ENCODE assay signal across 25 mouse cellular contexts in genomic region chr11:46200664-46201063, GRCm38 (mm10). TPM values are rescaled to one million over a fixed set of nuclear protein-coding genes. Genes with fewer than 3 reads are reported as not detected.
DNase-seq lines count a peak whose midpoint lies in the region; ATAC-seq and TF ChIP-seq lines count a peak whose summit lies in the region.
"Had no signal": no experiment of that assay in that cellular context is flagged by ENCODE, and none has a peak within 500 bp of the region (broad histone marks: within the 10 kb centered on the region; RNA-seq: fewer than 3 reads in every experiment).

No protein-coding gene starts in this region.

- H3K4me3 ChIP-seq in forebrain, embryonic 10.5 days: no peak overlapping the region
- no peak overlapping the region for H3K4me3 ChIP-seq in forebrain, embryonic 16.5 days (replicated peaks; ENCODE audit: low read length)
- H3K4me3 ChIP-seq in hindbrain, embryonic 11.5 days (ENCODE audit: low read depth, low read length): no peak overlapping the region
- no peak overlapping the region for H3K4me3 ChIP-seq in hindbrain, postnatal 0 days (ENCODE audit: low read length)
- H3K4me3 ChIP-seq: embryonic facial prominence, embryonic 12.5 days; hindbrain, embryonic 15.5 days; limb, embryonic 15.5 days; liver, embryonic 15.5 days; megakaryocyte, embryonic 14.5 days; midbrain, embryonic 15.5 days; neural tube, embryonic 15.5 days had no signal

- H3K4me2 ChIP-seq in forebrain, embryonic 16.5 days (ENCODE audit: low read length): no peak overlapping the region
- H3K4me2 ChIP-seq in hindbrain, embryonic 11.5 days (replicated peaks; ENCODE audit: low read depth, low read length): no peak overlapping the region
- H3K4me2 ChIP-seq in hindbrain, postnatal 0 days (ENCODE audit: low read depth, low read length): no peak overlapping the region
- H3K4me2 ChIP-seq: embryonic facial prominence, embryonic 12.5 days; hindbrain, embryonic 15.5 days; limb, embryonic 15.5 days; liver, embryonic 15.5 days; midbrain, embryonic 15.5 days; neural tube, embryonic 15.5 days had no signal

- peaks cover 50% of the 10 kb centered on the region for H3K36me3 ChIP-seq in forebrain, embryonic 10.5 days (replicated peaks)
- peaks cover 47% of the 10 kb centered on the region for H3K36me3 ChIP-seq in forebrain, embryonic 16.5 days (ENCODE audit: control insufficient read depth, insufficient read depth)
- H3K36me3 ChIP-seq in hindbrain, embryonic 11.5 days (ENCODE audit: control insufficient read depth, insufficient read depth, low read length): peaks cover 3% of the 10 kb centered on the region; the same call in 1 of the 2 replicates
- H3K36me3 ChIP-seq in hindbrain, postnatal 0 days (ENCODE audit: insufficient read depth, low read length): peaks cover 47% of the 10 kb centered on the region

- WGBS in forebrain, embryonic 10.5 days: 88% methylated on average over 11 of the region's 11 CpGs
- WGBS in forebrain, embryonic 16.5 days: 94% methylated on average over 11 of the region's 11 CpGs
- 80% methylated on average over 11 of the region's 11 CpGs for WGBS in hindbrain, embryonic 11.5 days
- WGBS in hindbrain, postnatal 0 days: 82% methylated on average over 11 of the region's 11 CpGs

- peak overlapping the region; percentile 30; the same call in 1 of the 2 replicates for H3K27ac ChIP-seq in forebrain, embryonic 10.5 days
- no peak overlapping the region for H3K27ac ChIP-seq in forebrain, embryonic 16.5 days (ENCODE audit: low read length)
- H3K27ac ChIP-seq in hindbrain, embryonic 11.5 days (ENCODE audit: low read depth, low read length): no peak overlapping the region
- H3K27ac ChIP-seq in hindbrain, postnatal 0 days: no peak overlapping the region
- H3K27ac ChIP-seq: embryonic facial prominence, embryonic 12.5 days; hindbrain, embryonic 15.5 days; limb, embryonic 15.5 days; liver, embryonic 15.5 days; midbrain, embryonic 15.5 days; neural tube, embryonic 15.5 days had no signal

- ATAC-seq in forebrain, embryonic 16.5 days: no peak
- 0 out of 2 replicates have a peak, but pooled peaks have one; percentile 27 for ATAC-seq in hindbrain, embryonic 11.5 days (ENCODE audit: low FRiP score)
- ATAC-seq in hindbrain, postnatal 0 days: no peak
- ATAC-seq: activated CD4-positive, CD25-positive, alpha-beta regulatory T cell, adult 4 months; CD4-positive, CD25-positive, alpha-beta regulatory T cell, adult 4 months; intestine, postnatal 0 days; lung, postnatal 0 days; midbrain, embryonic 15.5 days had no signal

- H3K9me3 ChIP-seq in forebrain, embryonic 10.5 days: no peaks in the 10 kb centered on the region
- no peaks in the 10 kb centered on the region for H3K9me3 ChIP-seq in forebrain, embryonic 16.5 days (ENCODE audit: control insufficient read depth, low read length)
- no peaks in the 10 kb centered on the region for H3K9me3 ChIP-seq in hindbrain, embryonic 11.5 days (ENCODE audit: control insufficient read depth, low read length)
- H3K9me3 ChIP-seq in hindbrain, postnatal 0 days (ENCODE audit: low read length): no peaks in the 10 kb centered on the region
- H3K9me3 ChIP-seq: embryonic facial prominence, embryonic 12.5 days; hindbrain, embryonic 15.5 days; limb, embryonic 15.5 days; liver, embryonic 15.5 days; megakaryocyte, embryonic 14.5 days; midbrain, embryonic 15.5 days; neural tube, embryonic 15.5 days had no signal

- no peak for DNase-seq in forebrain, embryonic 10.5 days (ENCODE audit: extremely low spot score, low spot score)
- DNase-seq in hindbrain, embryonic 11.5 days (ENCODE audit: low spot score): no peak
- no peak for DNase-seq in hindbrain, postnatal 0 days (ENCODE audit: low spot score)
- peak; percentile 36 for DNase-seq in cerebellum, adult 11 months
- peak; percentile 17 to 20 for DNase-seq in cerebellum, postnatal 10 days
- no peak for DNase-seq in spleen, adult 18-20 months
- no peak for DNase-seq in layer of hippocampus, adult 11-12 months (ENCODE audit: low spot score)
- DNase-seq: adrenal gland, postnatal 10 days; kidney, postnatal 14 days; right cerebral cortex, postnatal 25 days had no signal

- TF ChIP-seq CTCF in hindbrain, postnatal 0 days (IDR thresholded peaks at IDR 0.05; ENCODE audit: low read depth): no peak

- peaks cover 8% of the 10 kb centered on the region for H3K4me1 ChIP-seq in forebrain, embryonic 10.5 days
- no peaks in the 10 kb centered on the region for H3K4me1 ChIP-seq in forebrain, embryonic 16.5 days (replicated peaks; ENCODE audit: control insufficient read depth, insufficient read depth, low read length)
- no peaks in the 10 kb centered on the region for H3K4me1 ChIP-seq in hindbrain, embryonic 11.5 days (replicated peaks; ENCODE audit: control insufficient read depth, insufficient read depth, low read length)
- H3K4me1 ChIP-seq in hindbrain, postnatal 0 days (ENCODE audit: insufficient read depth, low read length): no peaks in the 10 kb centered on the region
- H3K4me1 ChIP-seq: liver, embryonic 15.5 days; midbrain, embryonic 15.5 days; neural tube, embryonic 15.5 days had no signal

- H3K9ac ChIP-seq in forebrain, embryonic 16.5 days (replicated peaks; ENCODE audit: low read depth, low read length): no peak overlapping the region
- no peak overlapping the region for H3K9ac ChIP-seq in hindbrain, embryonic 11.5 days (ENCODE audit: low read depth, low read length)
- H3K9ac ChIP-seq in hindbrain, postnatal 0 days (replicated peaks; ENCODE audit: low read length): no peak overlapping the region
- H3K9ac ChIP-seq: embryonic facial prominence, embryonic 12.5 days; hindbrain, embryonic 15.5 days; limb, embryonic 15.5 days; liver, embryonic 15.5 days; midbrain, embryonic 15.5 days; neural tube, embryonic 15.5 days had no signal

- H3K27me3 ChIP-seq in forebrain, embryonic 10.5 days (ENCODE audit: poor library complexity, severe bottlenecking): no peaks in the 10 kb centered on the region
- no peaks in the 10 kb centered on the region for H3K27me3 ChIP-seq in forebrain, embryonic 16.5 days (replicated peaks; ENCODE audit: control insufficient read depth, insufficient read depth, low read length)
- H3K27me3 ChIP-seq in hindbrain, embryonic 11.5 days (ENCODE audit: control insufficient read depth, insufficient read depth, low read length): no peaks in the 10 kb centered on the region
- H3K27me3 ChIP-seq in hindbrain, postnatal 0 days (ENCODE audit: insufficient read depth, low read length): no peaks in the 10 kb centered on the region
- H3K27me3 ChIP-seq: embryonic facial prominence, embryonic 12.5 days; hindbrain, embryonic 15.5 days; limb, embryonic 15.5 days; liver, embryonic 15.5 days; megakaryocyte, embryonic 14.5 days; midbrain, embryonic 15.5 days; neural tube, embryonic 15.5 days had no signal

RNA-seq across cellular contexts. Expression of gene Nipal4, which starts 34.4 kb away (rescaled TPM):
- 1.6 and 1.7 TPM in 2 replicates for polyA plus RNA-seq in forebrain, embryonic 10.5 days (2016; fragmentation: Nextera tagmentation; extraction: Ambion mirVana)
- 0.11 and 0.29 TPM in 2 replicates for polyA plus RNA-seq in forebrain, embryonic 16.5 days (2015; fragmentation: Nextera tagmentation; extraction: Ambion mirVana)
- 0.96 and 1.6 TPM in 2 replicates for polyA plus RNA-seq in hindbrain, embryonic 11.5 days (2014; fragmentation: Nextera tagmentation; extraction: Ambion mirVana)
- total RNA-seq in hindbrain, postnatal 0 days (2014; rRNA removed): 0.65 and 1.6 TPM in 2 replicates
- polyA plus RNA-seq in hindbrain, postnatal 0 days (2015; fragmentation: Nextera tagmentation; extraction: Ambion mirVana): 0.38 and 0.47 TPM in 2 replicates
- total RNA-seq: common myeloid progenitor, adult 5-6 weeks; gastrocnemius, adult 18-20 months had no signal

RNA-seq across cellular contexts. Expression of gene Fndc9, which starts 34.7 kb away (rescaled TPM):
- polyA plus RNA-seq in forebrain, embryonic 10.5 days (2016; fragmentation: Nextera tagmentation; extraction: Ambion mirVana): 0.43 and 0.66 TPM in 2 replicates
- 3.2 and 5.3 TPM in 2 replicates for polyA plus RNA-seq in forebrain, embryonic 16.5 days (2015; fragmentation: Nextera tagmentation; extraction: Ambion mirVana)
- 0.68 and 1.0 TPM in 2 replicates for polyA plus RNA-seq in hindbrain, embryonic 11.5 days (2014; fragmentation: Nextera tagmentation; extraction: Ambion mirVana)
- total RNA-seq in hindbrain, postnatal 0 days (2014; rRNA removed): 1.8 and 2.2 TPM in 2 replicates
- polyA plus RNA-seq in hindbrain, postnatal 0 days (2015; fragmentation: Nextera tagmentation; extraction: Ambion mirVana): 3.8 and 5.0 TPM in 2 replicates
- total RNA-seq: adrenal gland, postnatal 10 days; gastrocnemius, adult 18-20 months had no signal
- polyA plus RNA-seq: heart, postnatal 0 days; lung, postnatal 0 days had no signal

Comparison
In these comparisons a context has a peak if more than half of its experiments do, and no peak if none do; other contexts are left out.
1. DNase-seq: peak in cerebellum, adult 11 months (single experiment) and cerebellum, postnatal 10 days (2 of 2); none in forebrain, embryonic 10.5 days (single experiment), hindbrain, embryonic 11.5 days (single experiment), hindbrain, postnatal 0 days (single experiment), spleen, adult 18-20 months (0 of 2) and layer of hippocampus, adult 11-12 months (single experiment).